ENCODE assay signal across 9 mouse cellular contexts in genomic region chr17:24529883-24530282, GRCm38 (mm10). TPM values are rescaled to one million over a fixed set of nuclear protein-coding genes. Genes with fewer than 3 reads are reported as not detected.
A peak's percentile ranks its signal among the peaks of the same experiment; 100 is the strongest.
DNase-seq lines count a peak whose midpoint lies in the region; ATAC-seq and TF ChIP-seq lines count a peak whose summit lies in the region.
"Had no signal": no experiment of that assay in that cellular context is flagged by ENCODE, and none has a peak within 500 bp of the region (broad histone marks: within the 10 kb centered on the region; RNA-seq: fewer than 3 reads in every experiment).

No protein-coding gene starts in this region.

- WGBS in heart, embryonic 12.5 days, result 30% methylated on average over 5 of the region's 5 CpGs
- 22% methylated on average over 5 of the region's 5 CpGs for WGBS in hindbrain, embryonic 10.5 days
- 25% methylated on average over 5 of the region's 5 CpGs for WGBS in liver, postnatal 0 days (ENCODE audit: insufficient replicate concordance)

- no peaks in the 10 kb centered on the region for H3K9me3 ChIP-seq in heart, embryonic 12.5 days (replicated peaks)
- H3K9me3 ChIP-seq in ES-Bruce4 (replicated peaks; ENCODE audit: control insufficient read depth, insufficient read depth, low read length, poor library complexity, severe bottlenecking), result no peaks in the 10 kb centered on the region
- no peaks in the 10 kb centered on the region for H3K9me3 ChIP-seq in hindbrain, embryonic 10.5 days
- H3K9me3 ChIP-seq in liver, postnatal 0 days (ENCODE audit: low read length), result no peaks in the 10 kb centered on the region

- peak overlapping the region; percentile 30; the same call in 1 of the 2 replicates for H3K27ac ChIP-seq in heart, embryonic 12.5 days (ENCODE audit: poor library complexity, severe bottlenecking)
- peak overlapping the region; percentile 96 for H3K27ac ChIP-seq in ES-Bruce4 (ENCODE audit: insufficient read depth, low read length)
- H3K27ac ChIP-seq in hindbrain, embryonic 10.5 days, result peak overlapping the region; percentile 90
- H3K27ac ChIP-seq in liver, postnatal 0 days (ENCODE audit: low read depth), result peak overlapping the region; percentile 81

- intact Hi-C loops in heart, postnatal 10 days (cut with DNase I), result loop anchor here (5.0 kb wide), 1 partner anchor 48 kb away; no protein-coding TSS in a partner anchor

- H3K4me1 ChIP-seq in heart, embryonic 12.5 days (replicated peaks), result peaks cover 67% of the 10 kb centered on the region
- no peaks in the 10 kb centered on the region for H3K4me1 ChIP-seq in ES-Bruce4 (ENCODE audit: control insufficient read depth, insufficient read depth, low read length)
- H3K4me1 ChIP-seq in hindbrain, embryonic 10.5 days (replicated peaks), result peaks cover 68% of the 10 kb centered on the region
- H3K4me1 ChIP-seq in liver, postnatal 0 days (ENCODE audit: insufficient read depth), result peaks cover 47% of the 10 kb centered on the region

- H3K27me3 ChIP-seq in heart, embryonic 12.5 days (replicated peaks), result no peaks in the 10 kb centered on the region
- no peaks in the 10 kb centered on the region for H3K27me3 ChIP-seq in ES-Bruce4 (ENCODE audit: control insufficient read depth, insufficient read depth, low read length, poor library complexity, severe bottlenecking)
- H3K27me3 ChIP-seq in hindbrain, embryonic 10.5 days (ENCODE audit: insufficient read depth, poor library complexity, severe bottlenecking), result no peaks in the 10 kb centered on the region
- H3K27me3 ChIP-seq in liver, postnatal 0 days (ENCODE audit: insufficient read depth, low read length), result no peaks in the 10 kb centered on the region

- peak overlapping the region; percentile 79 for H3K4me3 ChIP-seq in heart, embryonic 12.5 days
- peak overlapping the region; percentile 99 for H3K4me3 ChIP-seq in ES-Bruce4 (ENCODE audit: low read depth, low read length)
- H3K4me3 ChIP-seq in hindbrain, embryonic 10.5 days, result peak overlapping the region; percentile 84
- peak overlapping the region; percentile 87 for H3K4me3 ChIP-seq in liver, postnatal 0 days (ENCODE audit: low read depth, low read length)

- no peak for ATAC-seq in heart, embryonic 12.5 days (ENCODE audit: insufficient number of reproducible peaks, low FRiP score)
- ATAC-seq in liver, postnatal 0 days, result no peak
- no peak for ATAC-seq in CD4-positive, CD25-positive, alpha-beta regulatory T cell, adult 4 months

- H3K4me2 ChIP-seq in heart, embryonic 12.5 days, result peak overlapping the region; percentile 89
- H3K4me2 ChIP-seq in liver, postnatal 0 days (ENCODE audit: low read depth, low read length), result peak overlapping the region; percentile 94

- no peak for TF ChIP-seq EP300 in ES-Bruce4 (IDR thresholded peaks at IDR 0.05; ENCODE audit: insufficient read depth, low read depth, low read length)
- no peak for TF ChIP-seq EP300 in liver, postnatal 0 days (IDR thresholded peaks at IDR 0.05; ENCODE audit: low read depth)

- H3K36me3 ChIP-seq in heart, embryonic 12.5 days, result peaks cover 20% of the 10 kb centered on the region
- peaks cover 27% of the 10 kb centered on the region for H3K36me3 ChIP-seq in ES-Bruce4 (ENCODE audit: control insufficient read depth, insufficient read depth, low read length, poor library complexity, severe bottlenecking)
- peaks cover 34% of the 10 kb centered on the region for H3K36me3 ChIP-seq in hindbrain, embryonic 10.5 days
- H3K36me3 ChIP-seq in liver, postnatal 0 days (replicated peaks; ENCODE audit: insufficient read depth, low read length), result peaks cover 12% of the 10 kb centered on the region

- peak overlapping the region; percentile 87 for H3K9ac ChIP-seq in heart, embryonic 12.5 days
- peak overlapping the region; percentile 98 for H3K9ac ChIP-seq in ES-Bruce4 (ENCODE audit: low read depth, poor library complexity, severe bottlenecking)
- H3K9ac ChIP-seq in liver, postnatal 0 days (replicated peaks), result peak overlapping the region; percentile 79

- no peak for DNase-seq in heart, postnatal 10 days
- no peak for DNase-seq in hindbrain, embryonic 10.5 days (ENCODE audit: low spot score)
- DNase-seq in liver, postnatal 0 days, result no peak
- DNase-seq in frontal cortex, postnatal 10 days (ENCODE audit: low spot score in 2 of 2), result no peak
- no peak for DNase-seq in adrenal gland, adult (ENCODE audit: inconsistent age in 2 of 2, low spot score in 1 of 2)

- no peak for TF ChIP-seq CTCF in ES-Bruce4 (IDR thresholded peaks at IDR 0.05; ENCODE audit: low read depth, low read length)
- TF ChIP-seq CTCF in liver, postnatal 0 days (IDR thresholded peaks at IDR 0.05; ENCODE audit: low read depth), result no peak

- no peak for TF ChIP-seq POLR2A in ES-Bruce4 (IDR thresholded peaks at IDR 0.05; ENCODE audit: insufficient read depth, low read length)

RNA-seq across cellular contexts. Expression of gene Traf7, which starts 2.1 kb away (rescaled TPM):
- 71.8 and 81.4 TPM in 2 replicates for polyA plus RNA-seq in heart, embryonic 12.5 days (2016; fragmentation: Nextera tagmentation; extraction: Ambion mirVana)
- total RNA-seq in heart, postnatal 10 days (2021), result 10 to 100 TPM; 75.9 to 77.9 TPM
- polyA plus RNA-seq in ES-Bruce4 (2011; ENCODE audit: insufficient read depth, insufficient read length, low read depth, missing spikeins), result 145 and 168 TPM in 2 replicates
- 93.6 and 96.4 TPM in 2 replicates for polyA plus RNA-seq in hindbrain, embryonic 10.5 days (2016; fragmentation: Nextera tagmentation; extraction: Ambion mirVana)
- polyA plus RNA-seq in liver, postnatal 0 days (2015; fragmentation: Nextera tagmentation; extraction: Ambion mirVana), result 14.1 and 17.2 TPM in 2 replicates
- polyA plus RNA-seq in CD4-positive, CD25-positive, alpha-beta regulatory T cell, adult 4 months (2017; shearing (Covaris generic)), result 10 to 100 TPM; 52.8 to 72.1 TPM

RNA-seq across cellular contexts. Expression of gene Rab26, which starts 4.1 kb away (rescaled TPM):
- polyA plus RNA-seq in heart, embryonic 12.5 days (2016; fragmentation: Nextera tagmentation; extraction: Ambion mirVana), result 1.2 TPM in 2 replicates
- under 1 TPM; 0.32 to 0.45 TPM for total RNA-seq in heart, postnatal 10 days (2021)
- polyA plus RNA-seq in ES-Bruce4 (2011; ENCODE audit: insufficient read depth, insufficient read length, low read depth, missing spikeins), result 1.2 and 1.5 TPM in 2 replicates
- polyA plus RNA-seq in hindbrain, embryonic 10.5 days (2016; fragmentation: Nextera tagmentation; extraction: Ambion mirVana), result 1.8 and 3.0 TPM in 2 replicates
- 0.45 and 0.81 TPM in 2 replicates for polyA plus RNA-seq in liver, postnatal 0 days (2015; fragmentation: Nextera tagmentation; extraction: Ambion mirVana)
- 1 to 10 TPM; 4.0 to 5.0 TPM for polyA plus RNA-seq in CD4-positive, CD25-positive, alpha-beta regulatory T cell, adult 4 months (2017; shearing (Covaris generic))

RNA-seq across cellular contexts. Expression of gene Pkd1, which starts 19.8 kb away (rescaled TPM):
- polyA plus RNA-seq in heart, embryonic 12.5 days (2016; fragmentation: Nextera tagmentation; extraction: Ambion mirVana), result 18.1 and 18.9 TPM in 2 replicates
- 10 to 100 TPM; 60.1 to 72.2 TPM for total RNA-seq in heart, postnatal 10 days (2021)
- 13.0 and 14.8 TPM in 2 replicates for polyA plus RNA-seq in ES-Bruce4 (2011; ENCODE audit: insufficient read depth, insufficient read length, low read depth, missing spikeins)
- polyA plus RNA-seq in hindbrain, embryonic 10.5 days (2016; fragmentation: Nextera tagmentation; extraction: Ambion mirVana), result 11.9 and 21.7 TPM in 2 replicates
- polyA plus RNA-seq in liver, postnatal 0 days (2015; fragmentation: Nextera tagmentation; extraction: Ambion mirVana), result 2.7 and 2.8 TPM in 2 replicates
- 10 to 100 TPM; 16.8 to 34.7 TPM for polyA plus RNA-seq in CD4-positive, CD25-positive, alpha-beta regulatory T cell, adult 4 months (2017; shearing (Covaris generic))

RNA-seq across cellular contexts. Expression of gene Caskin1, which starts 41.5 kb away (rescaled TPM):
- polyA plus RNA-seq in heart, embryonic 12.5 days (2016; fragmentation: Nextera tagmentation; extraction: Ambion mirVana), result 0.64 and 0.77 TPM in 2 replicates
- total RNA-seq in heart, postnatal 10 days (2021), result under 1 TPM; 0.48 to 0.52 TPM
- polyA plus RNA-seq in ES-Bruce4 (2011; ENCODE audit: insufficient read depth, insufficient read length, low read depth, missing spikeins), result 1.7 and 3.3 TPM in 2 replicates
- 6.8 and 10.2 TPM in 2 replicates for polyA plus RNA-seq in hindbrain, embryonic 10.5 days (2016; fragmentation: Nextera tagmentation; extraction: Ambion mirVana)
- polyA plus RNA-seq in liver, postnatal 0 days (2015; fragmentation: Nextera tagmentation; extraction: Ambion mirVana), result not detected in 2 replicates
- polyA plus RNA-seq in CD4-positive, CD25-positive, alpha-beta regulatory T cell, adult 4 months (2017; shearing (Covaris generic)), result under 1 TPM; 0.16 TPM
- total RNA-seq: common myeloid progenitor, adult 5-6 weeks had no signal

RNA-seq across cellular contexts. Expression of gene Mlst8, which starts 51.0 kb away (rescaled TPM):
- 17.8 and 20.5 TPM in 2 replicates for polyA plus RNA-seq in heart, embryonic 12.5 days (2016; fragmentation: Nextera tagmentation; extraction: Ambion mirVana)
- total RNA-seq in heart, postnatal 10 days (2021), result 10 to 100 TPM; 11.6 to 12.9 TPM
- polyA plus RNA-seq in ES-Bruce4 (2011; ENCODE audit: insufficient read depth, insufficient read length, low read depth, missing spikeins), result 20.4 and 22.8 TPM in 2 replicates
- 35.1 and 36.0 TPM in 2 replicates for polyA plus RNA-seq in hindbrain, embryonic 10.5 days (2016; fragmentation: Nextera tagmentation; extraction: Ambion mirVana)
- polyA plus RNA-seq in liver, postnatal 0 days (2015; fragmentation: Nextera tagmentation; extraction: Ambion mirVana), result 6.2 and 8.1 TPM in 2 replicates
- polyA plus RNA-seq in CD4-positive, CD25-positive, alpha-beta regulatory T cell, adult 4 months (2017; shearing (Covaris generic)), result 10 to 100 TPM; 14.3 to 25.8 TPM

Comparison
In these comparisons a context has a peak if more than half of its experiments do, and no peak if none do; other contexts are left out.
1. H3K27ac ChIP-seq: peak in every context shown above with its lines; median percentile 96 in ES-Bruce4; 90 in hindbrain, embryonic 10.5 days; 81 in liver, postnatal 0 days; 30 in heart, embryonic 12.5 days.